Mouse (Mus musculus) G1E (cell line): ENCODE data around the gene Zfp553.

Source experiments
- CTCF ChIP-seq: IDR thresholded peaks from 2 replicates; pipeline ENCODE4 v1.5.1; 2012; ENCODE audit warnings: low read depth, low read length, inconsistent platforms, mixed read lengths
- GATA2 ChIP-seq: IDR thresholded peaks from 2 replicates; pipeline ENCODE4 v1.6.1; 2012; ENCODE audit warnings: low read depth, low read length, inconsistent platforms, borderline replicate concordance

DNA sequence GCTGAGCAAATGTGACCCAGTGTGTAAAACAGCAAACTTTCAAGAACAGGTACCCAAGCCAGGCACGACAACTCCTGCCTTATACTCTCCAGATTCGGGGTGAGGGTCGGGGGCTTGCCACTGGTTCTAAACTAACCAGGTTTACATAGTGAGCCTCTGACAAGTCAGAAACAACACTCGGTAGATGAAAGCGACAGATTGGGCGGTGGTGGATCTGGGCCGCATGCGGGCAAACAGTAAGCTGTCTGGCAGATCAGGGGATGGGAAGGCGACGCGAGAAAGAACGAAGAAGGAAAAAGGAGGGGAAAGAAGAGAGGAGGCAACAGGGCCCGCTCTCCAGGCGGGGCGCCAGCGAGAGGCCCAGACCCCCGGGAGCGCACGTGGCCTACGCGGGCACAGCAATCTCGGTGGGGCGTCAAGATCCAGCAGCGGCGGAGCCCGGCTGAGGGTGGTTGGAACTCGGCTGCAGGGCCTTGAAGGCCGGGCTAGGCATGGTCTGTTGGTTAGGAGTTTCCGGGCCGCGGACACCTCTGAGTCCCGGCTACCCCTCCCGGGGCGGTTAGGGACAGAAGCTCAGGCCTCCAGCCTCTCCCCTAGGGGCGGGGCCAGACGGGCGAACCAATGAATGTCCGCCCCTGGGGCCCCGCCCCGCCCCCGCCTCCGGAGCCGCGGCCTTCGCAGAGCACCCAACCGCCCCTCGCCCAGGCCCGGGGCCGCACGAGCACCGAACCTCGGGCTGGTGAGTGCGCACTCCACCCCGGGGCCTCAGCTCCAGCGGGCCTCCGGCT is 11.2 kb downstream of the Zfp553 start, which contains the start of gene Zfp771:
- TF ChIP-seq CTCF (no peak), GATA2 (no peak)
